Mouse (Mus musculus) lung, postnatal 0 days (tissue): Measurements from ENCODE around the gene Dlgap1. TPM values are rescaled to one million over a fixed set of nuclear protein-coding genes. Genes with fewer than 3 reads are reported as not detected.
A peak's percentile ranks its signal among the peaks of the same experiment; 100 is the strongest.

Experiments
- ATAC-seq: fragments of 200-750 bp; cut with Nextera tagmentation; 2 replicates; pipeline ENCODE4 v1.8.0; 2017; ENCODE audit warnings: moderate library complexity
- DNase-seq: peaks from one replicate; pipeline ENCODE4 v3.0.0-alpha.2; 2016; ENCODE audit warnings: low spot score
- H3K27ac ChIP-seq: fragments of 300-500 bp; sonication (generic); 2 replicates; pipeline ENCODE4 v1.5.1; 2014; ENCODE audit warnings: antibody characterized with exemption, mild to moderate bottlenecking, low read length, mixed read lengths
- H3K27me3 ChIP-seq: fragments of 300-500 bp; sonication (generic); replicated peaks from 2 replicates; pipeline ENCODE4 v1.6.1; 2014; ENCODE audit warnings: low read length, mixed read lengths; ENCODE audit not compliant: insufficient read depth
- H3K36me3 ChIP-seq: fragments of 300-500 bp; sonication (generic); 2 replicates; pipeline ENCODE4 v1.6.1; 2014; ENCODE audit warnings: low read length, mixed read lengths; ENCODE audit not compliant: insufficient read depth
- H3K4me1 ChIP-seq: fragments of 300-500 bp; sonication (generic); 2 replicates; pipeline ENCODE4 v1.6.1; 2014; ENCODE audit warnings: antibody characterized with exemption, low read depth, low read length, mixed read lengths; ENCODE audit not compliant: insufficient read depth
- H3K4me2 ChIP-seq: fragments of 300-500 bp; sonication (generic); replicated peaks from 2 replicates; pipeline ENCODE4 v1.6.1; 2014; ENCODE audit warnings: low read depth, mild to moderate bottlenecking, low read length, moderate library complexity, mixed read lengths
- H3K4me3 ChIP-seq: fragments of 300-500 bp; sonication (generic); 2 replicates; pipeline ENCODE4 v1.5.1; 2014; ENCODE audit warnings: low read depth, low read length
- H3K9ac ChIP-seq: fragments of 300-500 bp; sonication (generic); replicated peaks from 2 replicates; pipeline ENCODE4 v1.6.1; 2014; ENCODE audit warnings: low read depth, mild to moderate bottlenecking
- H3K9me3 ChIP-seq: fragments of 300-500 bp; sonication (generic); 2 replicates; pipeline ENCODE4 v1.6.1; 2016; ENCODE audit warnings: low read length, mixed read lengths
- CTCF ChIP-seq: IDR thresholded peaks from 2 replicates; pipeline ENCODE4 v1.5.1; 2016; ENCODE audit warnings: antibody characterized with exemption, mild to moderate bottlenecking
- EP300 ChIP-seq: IDR thresholded peaks from 2 replicates; pipeline ENCODE4 v1.6.1; 2016; ENCODE audit warnings: antibody characterized with exemption, mild to moderate bottlenecking, control low read depth
- WGBS: fragments of 180-500 bp; shearing (Covaris S2); extraction: QIAGEN DNeasy Blood & Tissue Kit; methylation state at CpG from one replicate; pipeline ENCODE4 v1.1.7; 2014; 5-methylcytosine and 5-hydroxymethylcytosine counted together
- polyA plus RNA-seq: library from polyadenylated mRNA; unstranded; fragments of >200 nt; fragmentation: Nextera tagmentation; extraction: Ambion mirVana; gene quantifications from 2 replicates; pipeline ENCODE4 v1.2.1, GENCODE M21; 2015

Dlgap1 gene
- polyA plus RNA-seq, 1 experiment from 2014 or later = 0.26 TPM

- Histone ChIP-seq H3K27me3 (no peaks in the 10 kb centered on the region), H3K27ac (no peak overlapping the region), H3K36me3 (no peaks in the 10 kb centered on the region), H3K4me1 (no peaks in the 10 kb centered on the region), H3K9me3 (no peaks in the 10 kb centered on the region), H3K4me2 (no peak overlapping the region), H3K9ac (no peak overlapping the region), H3K4me3 (no peak overlapping the region)
- TF ChIP-seq EP300 = no peak
- TF ChIP-seq CTCF = no peak
- no peak for DNase-seq
- 91% methylated on average over 4 of the region's 4 CpGs for WGBS
- no peak for ATAC-seq
These were observed 859.3 kb downstream of the Dlgap1 start for GRCm38 (mm10) chr17:70828180-70828528.

GRCm38 (mm10) chr17:70828569-70828968, 859.7 kb downstream of the Dlgap1 start:
- DNase-seq (no peak), ATAC-seq (no peak)
- TF ChIP-seq EP300 (no peak), CTCF (no peak)
- no peaks in the 10 kb centered on the region for H3K36me3 ChIP-seq
- H3K4me3 ChIP-seq = no peak overlapping the region
- no peak overlapping the region for H3K9ac ChIP-seq
- H3K27ac ChIP-seq = no peak overlapping the region
- no peaks in the 10 kb centered on the region for H3K4me1 ChIP-seq
- H3K4me2 ChIP-seq = no peak overlapping the region
- no peaks in the 10 kb centered on the region for H3K9me3 ChIP-seq
- H3K27me3 ChIP-seq = no peaks in the 10 kb centered on the region
- WGBS = 78% methylated on average over 2 of the region's 2 CpGs

GRCm38 (mm10) chr17:70829217-70829616, 860.3 kb downstream of the Dlgap1 start:
- no peak for ATAC-seq
- H3K9me3 ChIP-seq = no peaks in the 10 kb centered on the region
- H3K27me3 ChIP-seq = no peaks in the 10 kb centered on the region
- H3K4me1 ChIP-seq = no peaks in the 10 kb centered on the region
- no peak for DNase-seq
- TF ChIP-seq CTCF = no peak
- no peaks in the 10 kb centered on the region for H3K36me3 ChIP-seq
- WGBS = 73% methylated on average over 6 of the region's 6 CpGs
- no peak overlapping the region for H3K27ac ChIP-seq
- H3K9ac ChIP-seq = no peak overlapping the region
- H3K4me3 ChIP-seq = no peak overlapping the region
- H3K4me2 ChIP-seq = no peak overlapping the region

- H3K9ac ChIP-seq = no peak overlapping the region
- no peaks in the 10 kb centered on the region for H3K27me3 ChIP-seq
- no peaks in the 10 kb centered on the region for H3K36me3 ChIP-seq
- H3K4me2 ChIP-seq = no peak overlapping the region
- no peak overlapping the region for H3K27ac ChIP-seq
- no peaks in the 10 kb centered on the region for H3K9me3 ChIP-seq
- no peak overlapping the region for H3K4me3 ChIP-seq
- 78% methylated on average over 23 of the region's 23 CpGs for WGBS
- peaks cover 5% of the 10 kb centered on the region; the same call in 1 of the 2 replicates for H3K4me1 ChIP-seq
- no peak for ATAC-seq
- TF ChIP-seq EP300 = no peak
- no peak for TF ChIP-seq CTCF
- no peak for DNase-seq
These were observed 861.3 kb downstream of the Dlgap1 start for GRCm38 (mm10) chr17:70829943-70830715.

GRCm38 (mm10) chr17:70831591-70831990, 862.7 kb downstream of the Dlgap1 start:
- H3K27ac ChIP-seq = no peak overlapping the region
- no peak for TF ChIP-seq EP300
- no peak for TF ChIP-seq CTCF
- no peaks in the 10 kb centered on the region for H3K27me3 ChIP-seq
- H3K4me2 ChIP-seq = no peak overlapping the region
- DNase-seq (no peak), ATAC-seq (no peak)
- WGBS = 75% methylated on average over 4 of the region's 4 CpGs
- no peaks in the 10 kb centered on the region for H3K36me3 ChIP-seq
- no peak overlapping the region for H3K9ac ChIP-seq
- peaks cover 6% of the 10 kb centered on the region; the same call in 1 of the 2 replicates for H3K4me1 ChIP-seq
- no peaks in the 10 kb centered on the region for H3K9me3 ChIP-seq
- no peak overlapping the region for H3K4me3 ChIP-seq

- WGBS = 67% methylated on average over 9 of the region's 9 CpGs
- no peaks in the 10 kb centered on the region for H3K9me3 ChIP-seq
- ATAC-seq (peak; percentile 38; the same call in 1 of the 2 replicates), DNase-seq (peak; percentile 48)
- peaks cover 6% of the 10 kb centered on the region; the same call in 1 of the 2 replicates for H3K4me1 ChIP-seq
- no peak overlapping the region for H3K27ac ChIP-seq
- no peaks in the 10 kb centered on the region for H3K27me3 ChIP-seq
- no peak for TF ChIP-seq CTCF
- TF ChIP-seq EP300 = no peak
- no peak overlapping the region for H3K4me2 ChIP-seq
- no peak overlapping the region for H3K4me3 ChIP-seq
- no peak overlapping the region for H3K9ac ChIP-seq
- H3K36me3 ChIP-seq = no peaks in the 10 kb centered on the region
These were observed 863.7 kb downstream of the Dlgap1 start for GRCm38 (mm10) chr17:70832544-70832943.
